Mouse (Mus musculus) A20 (cell line): ENCODE results near the gene Pafah1b2.

Experiments
- DNase-seq: peaks from one replicate; pipeline ENCODE4 v3.0.0-alpha.2; 2011; ENCODE audit warnings: low read depth, low spot score

Pafah1b2 gene

GRCm38 (mm10) chr9:45942916-45943315 lies 69.6 kb downstream of the Pafah1b2 start:
- no peak for DNase-seq

GRCm38 (mm10) chr9:45942464-45942863 lies 70.0 kb downstream of the Pafah1b2 start:
- DNase-seq, result no peak

- DNase-seq, result peak; percentile 90
These were observed 71.1 kb downstream of the Pafah1b2 start for GRCm38 (mm10) chr9:45941329-45941888.

GRCm38 (mm10) chr9:45939794-45940193 lies 72.7 kb downstream of the Pafah1b2 start:
- peak; percentile 58 for DNase-seq

GRCm38 (mm10) chr9:45938952-45939637 lies 73.4 kb downstream of the Pafah1b2 start:
- no peak for DNase-seq

GRCm38 (mm10) chr9:45938088-45938487 lies 74.4 kb downstream of the Pafah1b2 start:
- no peak for DNase-seq

GRCm38 (mm10) chr9:45936883-45937282 lies 75.6 kb downstream of the Pafah1b2 start:
- DNase-seq, result peak; percentile 75

- DNase-seq, result no peak
These were observed 76.8 kb downstream of the Pafah1b2 start, which contains the start of gene Tagln for GRCm38 (mm10) chr9:45935628-45936210. Tagln (minus strand) TSS chr9:45936058.

- no peak for DNase-seq
These were observed 79.7 kb downstream of the Pafah1b2 start for GRCm38 (mm10) chr9:45932571-45933415.

- DNase-seq, result no peak
These were observed 80.5 kb downstream of the Pafah1b2 start for GRCm38 (mm10) chr9:45931958-45932357.

GRCm38 (mm10) chr9:45929285-45929684 lies 83.2 kb downstream of the Pafah1b2 start:
- no peak for DNase-seq

GRCm38 (mm10) chr9:45919895-45920294 lies 92.6 kb downstream of the Pafah1b2 start:
- no peak for DNase-seq

- DNase-seq, result no peak
These were observed 95.2 kb downstream of the Pafah1b2 start for GRCm38 (mm10) chr9:45917041-45917934.

- no peak for DNase-seq
These were observed 96.8 kb downstream of the Pafah1b2 start for GRCm38 (mm10) chr9:45915659-45916058.
